Mouse (Mus musculus): ENCODE measurements around the gene Hba-x.
"Not testable (repeated sequence)": the region's sequence is repeated elsewhere in the genome, so short reads cannot be mapped to it uniquely, and the experiment has no call there.

Gene Hba-x

DNA sequence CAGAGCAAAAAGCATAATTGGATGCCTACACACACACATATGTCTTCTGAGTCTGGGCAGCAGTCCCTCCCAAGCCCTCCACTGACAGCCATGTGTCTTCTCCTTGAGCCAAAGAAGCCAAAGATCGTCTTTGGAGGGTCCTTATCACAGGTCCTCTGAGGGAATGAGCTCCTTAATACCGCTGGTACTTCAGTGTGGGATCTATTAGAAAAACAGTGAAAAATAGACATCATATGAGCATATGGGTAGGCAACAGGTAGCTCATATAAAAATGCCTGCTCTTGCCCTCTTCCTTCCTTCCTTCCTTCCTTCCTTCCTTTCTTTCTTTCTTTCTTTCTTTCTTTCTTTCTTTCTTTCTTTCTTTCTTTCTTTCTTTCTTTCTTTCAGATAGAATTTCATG, 8.4 kb downstream of the Hba-x start:
- ATAC-seq (ENCODE audit: insufficient number of reproducible peaks, low FRiP score, low TSS enrichment): not testable (repeated sequence)

DNA sequence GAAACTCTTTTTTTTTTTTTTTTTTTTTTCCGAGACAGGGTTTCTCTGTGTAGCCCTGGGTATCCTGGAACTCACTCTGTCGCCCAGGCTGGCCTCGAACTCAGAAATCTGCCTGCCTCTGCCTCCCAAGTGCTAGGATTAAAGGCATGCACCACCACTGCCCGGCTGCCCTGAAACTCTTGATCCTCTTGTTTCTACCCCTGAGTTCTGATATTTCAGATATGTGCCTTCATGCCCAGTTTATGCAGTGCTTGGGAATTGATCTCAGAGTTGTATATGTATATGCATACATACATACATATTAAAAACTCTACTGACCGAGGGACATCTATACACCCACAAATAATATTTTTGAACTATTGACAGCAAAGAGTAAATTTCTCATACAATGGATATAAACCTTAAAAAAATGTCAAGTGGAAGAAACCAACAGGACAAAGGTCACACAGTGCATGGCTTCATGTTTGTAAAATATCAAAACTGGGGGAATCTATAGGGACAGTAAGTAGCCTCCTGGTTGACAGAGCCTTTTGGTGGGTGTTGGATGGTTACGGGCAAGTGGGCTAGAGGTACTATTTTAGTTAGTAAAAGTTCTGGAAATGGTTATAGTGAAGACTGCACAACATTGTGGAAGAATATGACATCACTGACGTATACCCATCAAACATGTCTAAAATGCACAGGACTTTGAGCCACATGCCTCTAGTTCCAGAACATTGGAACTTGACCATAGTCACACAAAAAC, 9.0 kb downstream of the Hba-x start:
- ATAC-seq (ENCODE audit: insufficient number of reproducible peaks, low FRiP score, low TSS enrichment): no peak

DNA sequence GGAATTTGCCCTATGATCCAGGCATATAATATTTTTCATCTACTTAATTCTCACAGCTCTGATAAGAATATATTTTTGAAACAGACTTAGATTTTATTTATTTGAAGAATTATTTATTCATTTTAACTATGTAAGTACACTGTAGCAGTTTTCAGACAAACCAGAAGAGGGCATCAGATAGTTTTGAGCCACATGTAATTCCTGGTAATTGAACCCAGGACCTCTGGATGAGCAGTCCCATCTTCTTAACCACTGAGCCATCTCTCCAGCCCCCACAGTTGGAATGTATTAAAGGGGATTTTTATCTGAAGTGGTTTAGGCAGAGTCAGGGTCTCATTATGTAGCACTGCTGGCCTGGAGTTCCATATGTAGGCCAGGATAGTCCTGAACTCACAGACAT, 9.7 kb downstream of the Hba-x start:
- not testable (repeated sequence) for ATAC-seq (ENCODE audit: insufficient number of reproducible peaks, low FRiP score, low TSS enrichment)

DNA sequence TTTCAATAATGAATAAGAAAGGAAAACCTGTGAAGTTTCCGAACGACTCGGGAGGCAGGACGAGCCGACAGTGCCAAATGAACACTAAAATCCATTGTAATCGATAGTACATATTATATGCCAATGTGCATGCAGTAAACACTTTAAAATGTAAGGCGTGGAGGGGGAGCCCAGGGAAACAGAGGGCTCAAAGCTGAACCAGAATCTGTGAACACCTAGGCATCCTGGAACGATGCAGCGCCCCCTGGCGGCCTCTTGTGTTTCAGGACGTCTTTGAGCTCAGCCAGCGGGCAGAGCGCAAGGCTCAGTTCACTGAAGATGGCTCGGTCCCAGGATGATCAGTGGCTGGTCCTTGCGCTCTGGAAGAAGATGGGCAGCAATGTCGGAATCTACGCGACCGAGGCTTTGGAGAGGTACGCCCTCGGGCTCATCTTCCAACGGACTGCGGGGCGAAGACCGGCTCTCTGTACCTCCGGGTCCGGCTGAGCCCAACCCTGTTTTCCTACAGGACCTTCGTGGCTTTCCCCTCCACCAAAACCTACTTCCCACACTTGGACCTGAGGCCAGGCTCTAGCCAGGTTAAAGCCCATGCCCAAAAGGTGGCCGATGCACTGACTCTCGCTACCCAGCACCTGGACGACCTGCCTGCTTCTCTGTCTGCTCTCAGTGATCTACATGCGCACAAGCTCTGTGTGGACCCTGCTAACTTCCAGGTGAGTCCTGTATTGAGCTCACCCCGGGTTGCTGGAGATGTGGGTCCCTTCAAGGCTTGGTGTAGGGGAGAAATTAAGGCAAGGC, 10.7 kb downstream of the Hba-x start, which contains the start of gene Hbq1b:
Gene Hbq1b (plus strand): TSS at position 271 of the 798 bp plus-strand sequence.
- ATAC-seq (ENCODE audit: insufficient number of reproducible peaks, low FRiP score, low TSS enrichment): peak; percentile 82

DNA sequence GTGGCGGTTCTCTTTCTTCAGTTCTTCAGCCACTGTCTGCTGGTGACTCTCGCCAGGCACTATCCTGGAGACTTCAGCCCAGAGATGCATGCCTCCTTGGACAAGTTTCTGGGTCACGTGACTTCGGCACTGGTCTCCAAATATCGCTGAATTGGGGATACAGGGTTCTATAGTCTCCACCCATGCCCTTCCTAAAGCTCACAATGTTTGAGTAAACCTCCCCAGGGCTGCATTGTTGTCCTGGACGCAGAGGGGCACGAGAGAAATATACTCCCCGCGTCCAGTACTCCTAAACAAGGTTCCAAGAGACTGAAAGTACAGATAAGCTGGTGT, 11.3 kb downstream of the Hba-x start:
- no peak for ATAC-seq (ENCODE audit: insufficient number of reproducible peaks, low FRiP score, low TSS enrichment)

DNA sequence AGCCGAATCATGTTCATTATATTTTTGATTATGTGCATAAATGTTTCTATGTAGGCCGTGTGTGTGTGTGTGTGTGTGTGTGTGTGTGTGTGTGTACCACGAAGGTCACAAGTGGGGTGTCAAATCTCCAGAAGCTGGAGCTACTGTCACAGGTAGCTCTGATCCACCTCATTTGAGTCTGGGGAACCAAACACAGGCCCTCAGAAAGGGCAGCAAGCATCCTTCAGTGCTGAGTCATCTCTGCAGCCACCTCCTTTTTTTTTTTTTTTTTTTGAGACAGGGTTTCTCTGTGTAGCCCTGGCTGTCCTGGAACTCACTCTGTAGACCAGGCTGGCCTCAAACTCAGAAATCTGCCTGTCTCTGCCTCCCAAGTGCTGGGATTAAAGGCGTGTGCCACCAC, 16.6 kb downstream of the Hba-x start:
- ATAC-seq (ENCODE audit: insufficient number of reproducible peaks, low FRiP score, low TSS enrichment): not testable (repeated sequence)

DNA sequence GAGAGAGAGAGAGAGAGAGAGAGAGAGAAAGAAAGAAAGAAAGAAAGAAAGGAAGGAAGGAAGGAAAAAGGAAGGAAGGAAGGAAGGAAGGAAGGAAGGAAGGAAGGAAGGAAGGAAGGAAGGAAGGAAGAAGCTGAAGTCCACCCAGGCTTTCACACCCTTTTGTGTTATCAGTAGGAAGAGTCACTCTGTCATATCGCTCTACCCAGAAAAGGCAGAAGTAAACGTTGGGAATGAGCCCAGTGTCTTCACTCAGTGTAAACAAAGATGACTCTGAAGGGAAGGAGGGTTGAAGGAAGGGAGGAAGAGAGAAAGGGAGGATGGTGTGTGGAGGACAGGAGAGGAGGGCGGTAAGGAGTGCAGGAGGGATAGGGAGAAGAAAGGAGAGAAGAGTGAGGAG, 17.3 kb downstream of the Hba-x start:
- not testable (repeated sequence) for ATAC-seq (ENCODE audit: insufficient number of reproducible peaks, low FRiP score, low TSS enrichment)

DNA sequence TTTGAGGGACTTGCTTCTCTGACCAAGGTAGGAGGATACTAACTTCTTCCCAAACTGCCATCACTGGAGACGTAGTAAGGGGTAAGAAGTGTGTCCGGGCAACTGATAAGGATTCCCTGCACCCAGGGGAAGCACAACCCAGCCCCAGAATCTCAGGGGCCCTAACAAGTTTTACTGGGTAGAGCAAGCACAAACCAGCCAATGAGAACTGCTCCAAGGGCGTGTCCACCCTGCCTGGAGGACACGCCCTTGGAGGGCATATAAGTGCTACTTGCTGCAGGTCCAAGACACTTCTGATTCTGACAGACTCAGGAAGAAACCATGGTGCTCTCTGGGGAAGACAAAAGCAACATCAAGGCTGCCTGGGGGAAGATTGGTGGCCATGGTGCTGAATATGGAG, 20.0 kb downstream of the Hba-x start, which contains the start of gene Hba-a2:
Gene Hba-a2 (plus strand): TSS at position 287 of the 400 bp plus-strand sequence.
- ATAC-seq (ENCODE audit: insufficient number of reproducible peaks, low FRiP score, low TSS enrichment): not testable (repeated sequence)

DNA sequence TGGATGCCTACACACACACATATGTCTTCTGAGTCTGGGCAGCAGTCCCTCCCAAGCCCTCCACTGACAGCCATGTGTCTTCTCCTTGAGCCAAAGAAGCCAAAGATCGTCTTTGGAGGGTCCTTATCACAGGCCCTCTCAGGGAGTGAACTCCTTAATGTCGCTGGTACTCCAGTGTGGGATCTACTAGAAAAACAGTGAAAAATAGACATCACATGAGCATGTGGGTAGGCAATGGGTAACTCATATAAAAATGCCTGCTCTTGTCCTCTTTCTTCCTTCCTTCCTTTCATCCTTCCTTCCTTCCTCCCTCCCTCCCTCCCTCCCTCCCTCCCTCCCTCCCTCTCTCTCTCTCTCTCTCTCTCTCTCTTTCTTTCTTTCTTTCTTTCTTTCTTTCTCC, 21.2 kb downstream of the Hba-x start:
- not testable (repeated sequence) for ATAC-seq (ENCODE audit: insufficient number of reproducible peaks, low FRiP score, low TSS enrichment)

DNA sequence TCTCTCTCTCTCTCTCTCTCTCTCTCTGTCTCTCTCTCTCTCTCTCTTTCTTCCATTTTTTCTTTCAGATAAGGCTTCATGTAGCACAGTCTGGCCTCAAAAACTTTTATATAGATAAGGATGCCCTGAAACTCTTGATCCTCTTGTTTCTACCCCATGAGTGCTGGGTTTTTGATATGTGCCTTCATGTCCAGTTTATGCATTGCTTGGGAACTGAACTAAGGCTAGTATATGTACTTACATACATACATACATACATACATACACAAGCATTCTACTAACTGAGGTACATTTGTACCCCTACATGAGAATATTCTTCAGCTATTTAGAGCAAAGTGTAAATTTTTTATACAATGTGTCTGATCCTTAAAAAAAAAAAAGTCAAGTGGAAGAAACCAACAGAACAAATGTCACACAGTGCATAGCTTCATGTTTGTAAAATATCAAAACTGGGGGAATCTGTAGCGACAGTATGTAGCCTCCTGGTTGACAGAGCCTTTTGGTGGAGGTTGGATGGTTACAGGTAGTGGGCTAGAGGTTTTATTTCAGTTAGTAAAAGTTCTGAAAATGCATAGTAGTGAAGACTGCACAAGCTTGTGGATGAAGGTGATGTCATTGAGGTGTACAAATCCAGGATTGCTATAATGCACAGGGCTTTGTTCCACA, 21.8 kb downstream of the Hba-x start:
- no peak for ATAC-seq (ENCODE audit: insufficient number of reproducible peaks, low FRiP score, low TSS enrichment)

DNA sequence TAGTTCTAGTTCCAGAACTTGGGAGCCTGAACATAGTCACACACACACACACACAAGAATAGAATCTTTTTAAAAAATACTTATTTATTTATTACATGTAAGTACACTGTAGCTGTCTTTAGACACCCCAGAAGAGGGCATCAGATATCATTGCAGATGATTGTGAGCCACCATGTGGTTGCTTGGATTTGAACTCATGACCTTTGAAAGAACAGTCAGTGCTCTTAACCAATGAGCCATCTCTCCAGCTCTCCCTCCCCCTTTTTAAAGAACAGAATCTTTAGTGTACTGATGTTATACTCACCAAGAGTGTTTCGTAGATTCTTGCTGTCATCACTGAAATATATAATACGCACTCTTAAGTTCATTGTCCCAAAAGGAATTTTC, 22.3 kb downstream of the Hba-x start:
- ATAC-seq (ENCODE audit: insufficient number of reproducible peaks, low FRiP score, low TSS enrichment): no peak

DNA sequence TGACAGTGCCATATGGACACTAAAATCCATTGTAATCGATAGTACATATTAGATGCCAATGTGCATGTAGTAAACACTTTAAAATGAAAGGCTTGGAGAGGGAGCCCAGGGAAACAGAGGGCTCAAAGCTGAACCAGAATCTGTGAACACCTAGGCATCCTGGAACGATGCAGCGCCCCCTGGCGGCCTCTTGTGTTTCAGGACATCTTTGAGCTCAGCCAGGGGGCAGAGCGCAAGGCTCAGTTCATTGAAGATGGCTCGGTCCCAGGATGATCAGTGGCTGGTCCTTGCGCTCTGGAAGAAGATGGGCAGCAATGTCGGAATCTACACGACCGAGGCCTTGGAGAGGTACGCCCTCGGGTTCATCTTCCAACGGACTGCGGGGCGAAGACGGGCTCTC, 23.7 kb downstream of the Hba-x start, which contains the start of gene Hbq1a:
Gene Hbq1a (plus strand): TSS at position 205 of the 400 bp plus-strand sequence.
- peak; percentile 81 for ATAC-seq (ENCODE audit: insufficient number of reproducible peaks, low FRiP score, low TSS enrichment)

DNA sequence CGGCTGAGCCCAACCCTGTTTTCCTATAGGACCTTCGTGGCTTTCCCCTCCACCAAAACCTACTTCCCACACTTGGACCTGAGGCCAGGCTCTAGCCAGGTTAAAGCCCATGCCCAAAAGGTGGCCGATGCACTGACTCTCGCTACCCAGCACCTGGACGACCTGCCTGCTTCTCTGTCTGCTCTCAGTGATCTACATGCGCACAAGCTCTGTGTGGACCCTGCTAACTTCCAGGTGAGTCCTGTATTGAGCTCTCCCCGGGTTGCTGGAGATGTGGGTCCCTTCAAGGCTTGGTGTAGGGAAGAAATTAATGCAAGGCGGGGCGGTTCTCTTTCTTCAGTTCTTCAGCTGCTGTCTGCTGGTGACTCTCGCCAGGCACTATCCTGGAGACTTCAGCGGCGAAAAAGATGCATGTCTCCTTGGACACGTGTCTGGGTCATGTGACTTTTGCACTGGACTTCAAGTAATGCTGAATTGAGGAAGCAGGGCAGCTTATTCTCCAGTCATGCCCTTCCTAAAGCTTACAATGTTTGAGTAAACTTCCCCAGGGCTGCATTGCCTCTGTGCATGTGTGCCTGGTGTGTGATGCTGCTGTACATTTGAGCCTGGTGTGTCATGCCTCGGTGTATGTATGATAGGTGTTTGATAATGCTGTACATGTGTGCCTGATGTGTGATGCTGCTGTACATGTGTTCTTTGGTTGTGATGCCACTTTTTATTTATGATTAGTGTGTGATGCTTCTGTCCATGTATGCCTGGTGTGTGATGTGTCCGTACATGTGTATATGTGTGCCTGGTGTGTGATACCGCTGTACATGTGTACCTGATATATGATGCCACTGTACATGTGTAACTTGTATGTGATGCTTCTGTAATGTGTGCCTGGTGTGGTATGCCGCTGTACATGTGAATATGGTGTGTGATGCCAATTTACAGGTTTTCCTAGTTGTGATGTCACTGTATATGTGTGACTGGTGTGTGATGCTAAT, 24.4 kb downstream of the Hba-x start:
- 0 out of 2 replicates have a peak, but pooled peaks have one; percentile 2 for ATAC-seq (ENCODE audit: insufficient number of reproducible peaks, low FRiP score, low TSS enrichment)

DNA sequence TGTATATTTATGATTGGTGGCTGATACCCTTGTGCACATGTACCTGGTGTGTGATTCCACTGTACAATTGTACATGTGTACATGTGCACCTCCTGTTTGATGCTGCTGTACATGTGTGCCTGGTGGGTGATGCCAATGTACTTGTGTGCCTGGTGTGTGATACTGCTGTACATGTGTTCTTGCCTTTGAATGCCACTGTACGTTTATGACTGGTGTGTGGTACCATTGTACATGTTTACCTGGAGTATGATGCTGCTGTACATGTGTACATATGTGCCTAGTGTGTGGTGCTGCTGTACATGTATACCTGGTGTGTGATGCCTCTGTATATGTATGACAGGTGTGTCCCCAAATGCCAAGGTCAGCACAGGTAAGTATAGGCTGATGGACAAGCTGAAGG, 25.3 kb downstream of the Hba-x start:
- no peak for ATAC-seq (ENCODE audit: insufficient number of reproducible peaks, low FRiP score, low TSS enrichment)

DNA sequence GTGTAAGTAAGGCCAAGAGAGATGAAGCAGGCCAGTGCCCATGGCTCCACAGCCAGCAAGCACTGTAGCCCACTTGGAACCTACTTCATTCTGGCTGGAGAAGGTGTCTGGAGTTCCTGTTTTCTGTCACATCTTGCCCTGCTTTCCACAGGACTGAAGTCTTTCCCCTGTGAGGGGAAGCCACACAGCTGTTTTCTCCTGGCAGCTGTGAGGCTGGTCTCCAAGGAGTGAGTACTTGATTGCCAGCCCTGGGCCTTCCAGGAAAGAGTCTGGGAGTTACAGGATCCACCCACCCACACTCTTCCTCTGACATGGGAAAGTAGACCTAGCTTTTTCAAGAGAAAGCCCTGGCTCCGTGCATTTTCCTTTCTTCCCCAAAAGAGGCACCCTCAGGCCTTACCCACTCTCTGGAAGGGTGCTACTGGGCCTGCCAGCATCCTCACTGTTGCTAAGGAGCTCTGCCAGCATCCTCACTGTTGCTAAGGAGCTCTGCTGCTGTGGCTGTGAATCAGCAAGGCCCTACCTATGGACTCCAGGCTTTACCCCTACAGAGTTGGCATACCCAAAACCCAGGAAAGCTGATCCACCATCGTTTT, 26.7 kb downstream of the Hba-x start:
- no peak for ATAC-seq (ENCODE audit: insufficient number of reproducible peaks, low FRiP score, low TSS enrichment)

DNA sequence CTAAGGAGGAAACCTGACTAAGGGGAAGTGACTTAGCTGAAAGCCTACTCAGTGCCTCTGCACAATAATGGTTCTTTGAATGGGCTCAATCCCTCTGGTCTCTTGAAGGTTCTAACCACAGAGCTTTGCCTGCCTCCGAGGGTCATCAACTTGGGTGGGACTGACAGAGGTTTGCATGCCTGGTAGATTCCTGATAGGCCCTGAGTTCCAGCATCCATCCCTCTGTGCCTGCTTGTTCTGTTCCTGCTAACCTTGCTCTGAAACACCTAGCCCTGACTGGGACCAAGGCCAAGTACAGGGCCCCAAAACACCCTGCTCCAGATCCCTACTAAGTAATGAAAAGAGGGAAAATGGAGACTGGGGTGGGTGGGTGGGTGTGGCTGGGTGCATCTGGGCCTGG, 27.3 kb downstream of the Hba-x start:
- no peak for ATAC-seq (ENCODE audit: insufficient number of reproducible peaks, low FRiP score, low TSS enrichment)

DNA sequence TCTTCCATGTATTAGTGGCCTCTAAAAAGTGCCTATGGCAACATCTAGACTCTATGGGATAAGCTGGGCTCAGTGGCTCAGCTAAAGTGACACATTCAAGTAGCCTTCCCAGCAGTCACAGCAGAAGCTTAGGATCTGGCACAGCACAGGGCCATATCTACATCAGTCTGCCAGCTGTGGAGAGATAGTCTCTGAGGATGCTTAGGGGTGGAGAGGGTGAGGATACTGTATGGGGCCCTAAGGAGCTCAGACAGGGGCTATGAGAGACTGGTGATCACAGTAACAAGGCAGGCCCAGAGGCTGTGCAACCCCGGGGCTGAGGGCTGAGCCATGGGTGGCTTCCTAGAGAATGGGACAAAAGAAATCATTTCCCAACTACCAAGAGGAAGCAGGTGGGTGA, 30.8 kb downstream of the Hba-x start:
- no peak for ATAC-seq (ENCODE audit: insufficient number of reproducible peaks, low FRiP score, low TSS enrichment)

DNA sequence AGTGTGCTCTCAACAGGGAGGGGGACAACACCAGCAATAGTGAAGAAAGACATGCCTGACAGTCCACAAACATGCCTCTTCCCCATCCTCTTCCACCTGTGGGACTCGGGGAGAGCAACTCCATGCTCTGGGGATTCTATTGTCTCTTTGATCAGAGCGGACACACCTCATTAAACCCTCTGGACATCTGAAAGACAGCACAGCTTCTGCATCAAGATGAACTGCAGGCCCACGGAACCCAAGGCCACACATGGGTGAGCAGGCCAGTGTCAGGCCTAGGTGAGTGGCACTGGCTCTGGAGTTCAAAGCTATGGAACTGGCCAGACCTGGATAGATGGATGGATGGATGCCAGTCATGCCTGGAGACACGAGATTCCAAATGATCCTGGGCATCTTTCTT, 33.2 kb downstream of the Hba-x start:
- ATAC-seq (ENCODE audit: insufficient number of reproducible peaks, low FRiP score, low TSS enrichment): no peak

DNA sequence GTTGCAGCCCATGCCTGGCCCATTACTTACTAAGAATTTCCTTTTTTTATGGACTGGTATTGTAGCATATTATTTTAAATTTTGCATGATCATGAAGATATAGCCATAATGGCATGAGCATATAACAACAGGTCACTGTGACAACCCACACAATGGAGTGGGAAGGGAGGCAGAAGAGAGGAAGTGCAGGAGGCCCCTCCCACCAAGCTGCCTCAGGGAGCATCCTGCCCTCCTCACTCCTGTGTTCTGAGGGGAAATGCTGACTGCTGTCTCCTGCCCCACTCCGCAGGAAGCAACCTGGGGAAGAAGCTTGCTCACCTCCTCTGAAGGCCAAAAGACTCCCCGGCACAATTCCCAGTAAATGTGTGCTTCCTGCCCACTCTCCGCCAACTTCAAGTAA, 33.7 kb downstream of the Hba-x start:
- ATAC-seq (ENCODE audit: insufficient number of reproducible peaks, low FRiP score, low TSS enrichment): no peak

DNA sequence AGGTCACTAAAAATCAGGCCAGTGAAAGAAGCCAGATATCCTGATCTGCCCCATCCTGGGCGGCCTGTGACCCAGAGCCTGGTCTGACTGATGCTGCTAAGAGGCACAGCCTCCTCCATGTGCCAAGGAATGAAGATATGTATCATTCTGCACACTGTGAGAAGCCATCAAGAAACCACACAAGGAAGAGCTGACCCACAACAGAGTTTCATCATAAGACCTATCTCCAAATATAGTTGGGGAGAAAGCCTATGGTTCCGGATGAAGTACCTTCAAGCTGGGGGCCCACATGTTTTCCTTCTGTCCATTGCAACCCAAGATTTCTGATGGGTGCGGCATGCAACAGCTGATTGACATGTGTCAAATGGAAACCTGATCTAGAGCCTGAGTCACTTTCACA, 39.8 kb downstream of the Hba-x start:
- ATAC-seq (ENCODE audit: insufficient number of reproducible peaks, low FRiP score, low TSS enrichment): no peak
